Mouse (Mus musculus) stomach, postnatal 0 days (tissue): ENCODE results near the gene Eefsec.

Experiments used
- CTCF ChIP-seq: IDR thresholded peaks from 2 replicates; pipeline ENCODE4 v1.5.1; 2016; ENCODE audit warnings: antibody characterized with exemption, low read depth, mild to moderate bottlenecking, moderate library complexity
- EP300 ChIP-seq: optimal IDR thresholded peaks from 2 replicates; pipeline ENCODE3; 2016; ENCODE audit warnings: antibody characterized with exemption

DNA sequence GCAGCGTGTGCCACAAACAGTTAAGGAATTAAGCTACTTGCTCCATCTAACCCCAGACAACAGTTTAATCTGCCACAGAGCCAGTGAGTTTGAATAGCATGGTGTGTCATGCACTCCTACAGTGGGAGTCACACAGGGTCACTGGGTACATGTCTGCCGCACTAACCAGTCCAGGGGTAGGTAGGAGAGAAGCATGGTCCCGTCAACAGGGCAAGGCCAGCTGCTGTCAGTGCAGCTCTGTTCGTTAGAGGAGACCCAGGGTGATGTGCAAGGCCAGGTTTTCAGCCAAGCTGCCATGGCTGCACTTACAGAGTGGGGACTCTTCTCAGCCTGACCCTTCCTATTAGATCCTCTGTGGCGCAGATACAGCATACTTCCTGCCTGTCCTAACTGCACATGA is 125.1 kb downstream of the Eefsec start:
- no peak for TF ChIP-seq EP300
- no peak for TF ChIP-seq CTCF
